Mouse (Mus musculus) heart, postnatal 0 days (tissue): ENCODE results near the gene Tmpo. TPM values are rescaled to one million over a fixed set of nuclear protein-coding genes. Genes with fewer than 3 reads are reported as not detected.

Experiments used
- ATAC-seq: fragments of 200-750 bp; cut with Nextera tagmentation; 2 replicates; pipeline ENCODE4 v1.8.0; 2017; ENCODE audit warnings: low read depth, moderate number of reproducible peaks, moderate library complexity; ENCODE audit not compliant: insufficient read depth
- DNase-seq: peaks from one replicate; pipeline ENCODE4 v3.0.0-alpha.2; 2016; ENCODE audit warnings: low spot score
- H3K27ac ChIP-seq: fragments of 300-500 bp; sonication (generic); 2 replicates; pipeline ENCODE4 v1.5.1; 2014; ENCODE audit warnings: low read depth, mild to moderate bottlenecking
- H3K27me3 ChIP-seq: fragments of 300-500 bp; sonication (generic); 2 replicates; pipeline ENCODE4 v1.6.1; 2014; ENCODE audit warnings: low read length, mixed read lengths; ENCODE audit not compliant: control insufficient read depth, insufficient read depth
- H3K36me3 ChIP-seq: fragments of 300-500 bp; sonication (generic); replicated peaks from 2 replicates; pipeline ENCODE4 v1.6.1; 2014; ENCODE audit warnings: low read length, mixed read lengths; ENCODE audit not compliant: control insufficient read depth, insufficient read depth
- H3K4me1 ChIP-seq: fragments of 300-500 bp; sonication (generic); 2 replicates; pipeline ENCODE4 v1.6.1; 2014; ENCODE audit warnings: antibody characterized with exemption; ENCODE audit not compliant: control insufficient read depth, insufficient read depth
- H3K4me2 ChIP-seq: fragments of 300-500 bp; sonication (generic); 2 replicates; pipeline ENCODE4 v1.6.1; 2014; ENCODE audit warnings: low read depth, mild to moderate bottlenecking, low read length, moderate library complexity
- H3K4me3 ChIP-seq: fragments of 300-500 bp; sonication (generic); 2 replicates; pipeline ENCODE4 v1.5.1; 2014; ENCODE audit warnings: low read depth, low read length
- H3K9ac ChIP-seq: fragments of 300-500 bp; sonication (generic); replicated peaks from 2 replicates; pipeline ENCODE4 v1.6.1; 2014; ENCODE audit warnings: low read depth, low read length, mixed read lengths
- H3K9me3 ChIP-seq: fragments of 300-500 bp; sonication (generic); replicated peaks from 2 replicates; pipeline ENCODE4 v1.6.1; 2016; ENCODE audit warnings: low read length; ENCODE audit not compliant: control insufficient read depth
- CTCF ChIP-seq: IDR thresholded peaks from 2 replicates; pipeline ENCODE4 v1.5.1; 2016; ENCODE audit warnings: antibody characterized with exemption, control low read depth, low read depth
- EP300 ChIP-seq: IDR thresholded peaks from 2 replicates; pipeline ENCODE4 v1.6.1; 2016; ENCODE audit warnings: antibody characterized with exemption, low read depth
- WGBS: fragments of 180-500 bp; shearing (Covaris S2); extraction: QIAGEN DNeasy Blood & Tissue Kit; methylation state at CpG from one replicate; pipeline ENCODE4 v1.1.7; 2014; 5-methylcytosine and 5-hydroxymethylcytosine counted together
- polyA plus RNA-seq: library from polyadenylated mRNA; unstranded; fragments of >200 nt; fragmentation: Nextera tagmentation; extraction: Ambion mirVana; gene quantifications from 2 replicates; pipeline ENCODE4 v1.2.1, GENCODE M21; 2015
- total RNA-seq: library from RNA; depleted of rRNA; stranded (reverse); fragments of >200 nt; gene quantifications from 2 replicates; pipeline ENCODE4 v1.2.3, GENCODE M21; 2014; ENCODE audit warnings: low replicate concordance

Tmpo gene
- total and polyA plus RNA-seq, 2 experiments from 2014 or later: 61.6 to 114 TPM

- Histone ChIP-seq H3K4me2 (peak overlapping the region; percentile 69), H3K4me1 (peaks cover 9% of the 10 kb centered on the region; the same call in 1 of the 2 replicates), H3K9ac (peak overlapping the region; percentile 98), H3K36me3 (peaks cover 43% of the 10 kb centered on the region), H3K4me3 (peak overlapping the region; percentile 88), H3K9me3 (no peaks in the 10 kb centered on the region), H3K27ac (peak overlapping the region; percentile 98), H3K27me3 (no peaks in the 10 kb centered on the region)
- WGBS: 5% methylated on average over 6 of the region's 6 CpGs
- DNase-seq (no peak), ATAC-seq (no peak)
- TF ChIP-seq CTCF (no peak), EP300 (no peak)
Observed at GRCm38 (mm10) chr10:91122646-91123045, 58.5 kb downstream of the Tmpo start.

- peaks cover 85% of the 10 kb centered on the region for H3K36me3 ChIP-seq
- WGBS: 86% methylated on average over 12 of the region's 12 CpGs
- no peak overlapping the region for H3K4me3 ChIP-seq
- DNase-seq: no peak
- H3K4me1 ChIP-seq: no peaks in the 10 kb centered on the region; the same call in 1 of the 2 replicates
- H3K4me2 ChIP-seq: no peak overlapping the region
- ATAC-seq: no peak
- TF ChIP-seq CTCF: no peak
- TF ChIP-seq EP300: no peak
- no peaks in the 10 kb centered on the region for H3K9me3 ChIP-seq
- no peaks in the 10 kb centered on the region for H3K27me3 ChIP-seq
- H3K9ac ChIP-seq: no peak overlapping the region
- no peak overlapping the region for H3K27ac ChIP-seq
Observed at GRCm38 (mm10) chr10:91116958-91117357, 64.2 kb downstream of the Tmpo start.

GRCm38 (mm10) chr10:91109841-91110240 lies 71.3 kb downstream of the Tmpo start:
- DNase-seq: no peak
- no peak for ATAC-seq
- Histone ChIP-seq H3K4me1 (no peaks in the 10 kb centered on the region), H3K4me3 (no peak overlapping the region), H3K27me3 (no peaks in the 10 kb centered on the region), H3K9ac (no peak overlapping the region), H3K27ac (no peak overlapping the region), H3K9me3 (0 out of 2 replicates have a peak, but pooled peaks cover 8% of the 10 kb centered on the region), H3K4me2 (no peak overlapping the region), H3K36me3 (peaks cover 20% of the 10 kb centered on the region)
- TF ChIP-seq CTCF: no peak
- TF ChIP-seq EP300: no peak
- whole genome bisulfite sequencing: 56% methylated on average over 4 of the region's 4 CpGs

- WGBS: 83% methylated on average over 3 of the region's 3 CpGs
- Histone ChIP-seq H3K27me3 (no peaks in the 10 kb centered on the region), H3K9ac (no peak overlapping the region), H3K9me3 (0 out of 2 replicates have a peak, but pooled peaks cover 6% of the 10 kb centered on the region), H3K27ac (no peak overlapping the region), H3K4me1 (no peaks in the 10 kb centered on the region), H3K4me2 (no peak overlapping the region), H3K4me3 (no peak overlapping the region), H3K36me3 (peaks cover 13% of the 10 kb centered on the region)
- DNase-seq (no peak), ATAC-seq (no peak)
- no peak for TF ChIP-seq CTCF
- TF ChIP-seq EP300: no peak
Observed at GRCm38 (mm10) chr10:91105981-91106380, 75.1 kb downstream of the Tmpo start.

GRCm38 (mm10) chr10:91102799-91103590 lies 78.1 kb downstream of the Tmpo start:
- Histone ChIP-seq H3K36me3 (peaks cover 13% of the 10 kb centered on the region), H3K9me3 (no peaks in the 10 kb centered on the region), H3K27me3 (no peaks in the 10 kb centered on the region), H3K4me3 (no peak overlapping the region), H3K27ac (no peak overlapping the region), H3K4me2 (no peak overlapping the region), H3K9ac (no peak overlapping the region), H3K4me1 (no peaks in the 10 kb centered on the region)
- DNase-seq (no peak), ATAC-seq (no peak)
- 88% methylated on average over 14 of the region's 14 CpGs for WGBS
- no peak for TF ChIP-seq EP300
- TF ChIP-seq CTCF: no peak

- 90% methylated on average over 25 of the region's 25 CpGs for WGBS
- H3K4me3 ChIP-seq: no peak overlapping the region
- no peak overlapping the region for H3K27ac ChIP-seq
- no peak overlapping the region for H3K4me2 ChIP-seq
- no peaks in the 10 kb centered on the region for H3K27me3 ChIP-seq
- DNase-seq (no peak), ATAC-seq (no peak)
- TF ChIP-seq CTCF (no peak), EP300 (no peak)
- H3K9ac ChIP-seq: no peak overlapping the region
- H3K4me1 ChIP-seq: no peaks in the 10 kb centered on the region
- no peaks in the 10 kb centered on the region for H3K9me3 ChIP-seq
- H3K36me3 ChIP-seq: peaks cover 13% of the 10 kb centered on the region
Observed at GRCm38 (mm10) chr10:91101936-91102335, 79.2 kb downstream of the Tmpo start.
